Mouse (Mus musculus): ENCODE measurements at regions not wholly inside any gene's neighbourhood (a gene's known extent, or its start where the extent isn't known, plus 50 kb on each side); places are given as distances from the start of the nearest gene placed in this dataset.

GRCm38 (mm10) chr2:159281558-159282320, 487.1 kb downstream of the Dhx35 start:
- H3K4me1 ChIP-seq (ENCODE audit: control insufficient read depth, insufficient read depth, low read length): no peaks in the 10 kb centered on the region
- intact Hi-C loops (cut with DNase I): no loop called here
- whole genome bisulfite sequencing: 88% methylated on average over 8 of the region's 8 CpGs
- H3K36me3 ChIP-seq (ENCODE audit: control insufficient read depth, insufficient read depth, low read length): no peaks in the 10 kb centered on the region
- no peak overlapping the region for H3K4me3 ChIP-seq
- no peak overlapping the region for H3K27ac ChIP-seq
- DNase-seq: no peak
- no peaks in the 10 kb centered on the region for H3K79me2 ChIP-seq (replicated peaks; ENCODE audit: control insufficient read depth, insufficient read depth, low read length)
- H3K27me3 ChIP-seq (ENCODE audit: control insufficient read depth, insufficient read depth, low read length): peaks cover 1% of the 10 kb centered on the region; the same call in 1 of the 2 replicates
- TF ChIP-seq CTCF (IDR thresholded peaks at IDR 0.05) (no peak), POLR2A (IDR thresholded peaks at IDR 0.05; ENCODE audit: insufficient read depth, low read depth, low read length) (no peak), EP300 (IDR thresholded peaks at IDR 0.05; ENCODE audit: insufficient read depth, low read depth, low read length) (no peak)
- H3K9ac ChIP-seq (ENCODE audit: low read depth, low read length): no peak overlapping the region

GRCm38 (mm10) chr2:159284100-159284499, 489.5 kb downstream of the Dhx35 start:
- WGBS: 79% methylated on average over 5 of the region's 5 CpGs
- Histone ChIP-seq H3K36me3 (ENCODE audit: control insufficient read depth, insufficient read depth, low read length) (no peaks in the 10 kb centered on the region), H3K27ac (no peak overlapping the region), H3K27me3 (ENCODE audit: control insufficient read depth, insufficient read depth, low read length) (peaks cover 1% of the 10 kb centered on the region; the same call in 1 of the 2 replicates), H3K4me1 (ENCODE audit: control insufficient read depth, insufficient read depth, low read length) (no peaks in the 10 kb centered on the region), H3K4me3 (no peak overlapping the region), H3K9ac (ENCODE audit: low read depth, low read length) (no peak overlapping the region), H3K79me2 (replicated peaks; ENCODE audit: control insufficient read depth, insufficient read depth, low read length) (no peaks in the 10 kb centered on the region)
- intact Hi-C loops (cut with DNase I): no loop called here
- DNase-seq: no peak
- TF ChIP-seq CTCF (IDR thresholded peaks at IDR 0.05) (no peak), POLR2A (IDR thresholded peaks at IDR 0.05; ENCODE audit: insufficient read depth, low read depth, low read length) (no peak), EP300 (IDR thresholded peaks at IDR 0.05; ENCODE audit: insufficient read depth, low read depth, low read length) (no peak)

- no peaks in the 10 kb centered on the region for H3K4me1 ChIP-seq (ENCODE audit: control insufficient read depth, insufficient read depth, low read length)
- DNase-seq: no peak
- no peaks in the 10 kb centered on the region for H3K36me3 ChIP-seq (ENCODE audit: control insufficient read depth, insufficient read depth, low read length)
- H3K4me3 ChIP-seq: no peak overlapping the region
- H3K79me2 ChIP-seq (replicated peaks; ENCODE audit: control insufficient read depth, insufficient read depth, low read length): no peaks in the 10 kb centered on the region
- H3K27ac ChIP-seq: no peak overlapping the region
- intact Hi-C loops (cut with DNase I): no loop called here
- TF ChIP-seq EP300 (IDR thresholded peaks at IDR 0.05; ENCODE audit: insufficient read depth, low read depth, low read length): no peak
- no peak for TF ChIP-seq POLR2A (IDR thresholded peaks at IDR 0.05; ENCODE audit: insufficient read depth, low read depth, low read length)
- H3K27me3 ChIP-seq (ENCODE audit: control insufficient read depth, insufficient read depth, low read length): no peaks in the 10 kb centered on the region; the same call in 1 of the 2 replicates
- WGBS: 80% methylated on average over 8 of the region's 8 CpGs
- H3K9ac ChIP-seq (ENCODE audit: low read depth, low read length): no peak overlapping the region
Observed at GRCm38 (mm10) chr2:159284525-159285189, 490.1 kb downstream of the Dhx35 start.

- no peak overlapping the region for H3K9ac ChIP-seq (ENCODE audit: low read depth, low read length)
- no peak for DNase-seq
- no peaks in the 10 kb centered on the region for H3K4me1 ChIP-seq (ENCODE audit: control insufficient read depth, insufficient read depth, low read length)
- H3K27me3 ChIP-seq (ENCODE audit: control insufficient read depth, insufficient read depth, low read length): no peaks in the 10 kb centered on the region
- H3K79me2 ChIP-seq (replicated peaks; ENCODE audit: control insufficient read depth, insufficient read depth, low read length): no peaks in the 10 kb centered on the region
- no peaks in the 10 kb centered on the region for H3K36me3 ChIP-seq (ENCODE audit: control insufficient read depth, insufficient read depth, low read length)
- H3K4me3 ChIP-seq: no peak overlapping the region
- TF ChIP-seq POLR2A (IDR thresholded peaks at IDR 0.05; ENCODE audit: insufficient read depth, low read depth, low read length) (no peak), CTCF (IDR thresholded peaks at IDR 0.05) (no peak), EP300 (IDR thresholded peaks at IDR 0.05; ENCODE audit: insufficient read depth, low read depth, low read length) (no peak)
- 84% methylated on average over 6 of the region's 6 CpGs for WGBS
- H3K27ac ChIP-seq: no peak overlapping the region
- intact Hi-C loops (cut with DNase I): no loop called here
Observed at GRCm38 (mm10) chr2:159287996-159288563, 493.5 kb downstream of the Dhx35 start.

GRCm38 (mm10) chr2:159290081-159290480, 495.5 kb downstream of the Dhx35 start:
- no peak overlapping the region for H3K9ac ChIP-seq (ENCODE audit: low read depth, low read length)
- no peak for DNase-seq
- no peak for TF ChIP-seq EP300 (IDR thresholded peaks at IDR 0.05; ENCODE audit: insufficient read depth, low read depth, low read length)
- no peak for TF ChIP-seq POLR2A (IDR thresholded peaks at IDR 0.05; ENCODE audit: insufficient read depth, low read depth, low read length)
- TF ChIP-seq CTCF (IDR thresholded peaks at IDR 0.05): no peak
- H3K79me2 ChIP-seq (replicated peaks; ENCODE audit: control insufficient read depth, insufficient read depth, low read length): no peaks in the 10 kb centered on the region
- 66% methylated on average over 1 of the region's 1 CpGs for WGBS
- H3K36me3 ChIP-seq (ENCODE audit: control insufficient read depth, insufficient read depth, low read length): no peaks in the 10 kb centered on the region
- H3K4me1 ChIP-seq (ENCODE audit: control insufficient read depth, insufficient read depth, low read length): no peaks in the 10 kb centered on the region
- H3K27me3 ChIP-seq (ENCODE audit: control insufficient read depth, insufficient read depth, low read length): no peaks in the 10 kb centered on the region
- no peak overlapping the region for H3K4me3 ChIP-seq
- no peak overlapping the region for H3K27ac ChIP-seq
- intact Hi-C loops (cut with DNase I): no loop called here

- DNase-seq: no peak
- Histone ChIP-seq H3K4me1 (ENCODE audit: control insufficient read depth, insufficient read depth, low read length) (no peaks in the 10 kb centered on the region), H3K79me2 (replicated peaks; ENCODE audit: control insufficient read depth, insufficient read depth, low read length) (no peaks in the 10 kb centered on the region), H3K9ac (ENCODE audit: low read depth, low read length) (no peak overlapping the region), H3K36me3 (ENCODE audit: control insufficient read depth, insufficient read depth, low read length) (no peaks in the 10 kb centered on the region), H3K27ac (no peak overlapping the region), H3K4me3 (no peak overlapping the region), H3K27me3 (ENCODE audit: control insufficient read depth, insufficient read depth, low read length) (no peaks in the 10 kb centered on the region)
- WGBS: 77% methylated on average over 7 of the region's 7 CpGs
- TF ChIP-seq POLR2A (IDR thresholded peaks at IDR 0.05; ENCODE audit: insufficient read depth, low read depth, low read length): no peak
- no peak for TF ChIP-seq CTCF (IDR thresholded peaks at IDR 0.05)
- TF ChIP-seq EP300 (IDR thresholded peaks at IDR 0.05; ENCODE audit: insufficient read depth, low read depth, low read length): no peak
- intact Hi-C loops (cut with DNase I): no loop called here
Observed at GRCm38 (mm10) chr2:159307001-159307400, 512.4 kb downstream of the Dhx35 start.
